Mouse (Mus musculus): ENCODE results near the gene Sac3d1.
A peak's percentile ranks its signal among the peaks of the same experiment; 100 is the strongest.
"Not testable (repeated sequence)": the region's sequence is repeated elsewhere in the genome, so short reads cannot be mapped to it uniquely, and the experiment has no call there.

The Sac3d1 gene

GRCm38 (mm10) chr19:6117986-6118676 is at the start of gene Sac3d1:
Gene Sac3d1 (minus strand): TSS chr19:6118650.
- peak; percentile 96 for DNase-seq

- DNase-seq = no peak
These were observed 48.3 kb upstream of the Sac3d1 start for GRCm38 (mm10) chr19:6166750-6167149.

DNA sequence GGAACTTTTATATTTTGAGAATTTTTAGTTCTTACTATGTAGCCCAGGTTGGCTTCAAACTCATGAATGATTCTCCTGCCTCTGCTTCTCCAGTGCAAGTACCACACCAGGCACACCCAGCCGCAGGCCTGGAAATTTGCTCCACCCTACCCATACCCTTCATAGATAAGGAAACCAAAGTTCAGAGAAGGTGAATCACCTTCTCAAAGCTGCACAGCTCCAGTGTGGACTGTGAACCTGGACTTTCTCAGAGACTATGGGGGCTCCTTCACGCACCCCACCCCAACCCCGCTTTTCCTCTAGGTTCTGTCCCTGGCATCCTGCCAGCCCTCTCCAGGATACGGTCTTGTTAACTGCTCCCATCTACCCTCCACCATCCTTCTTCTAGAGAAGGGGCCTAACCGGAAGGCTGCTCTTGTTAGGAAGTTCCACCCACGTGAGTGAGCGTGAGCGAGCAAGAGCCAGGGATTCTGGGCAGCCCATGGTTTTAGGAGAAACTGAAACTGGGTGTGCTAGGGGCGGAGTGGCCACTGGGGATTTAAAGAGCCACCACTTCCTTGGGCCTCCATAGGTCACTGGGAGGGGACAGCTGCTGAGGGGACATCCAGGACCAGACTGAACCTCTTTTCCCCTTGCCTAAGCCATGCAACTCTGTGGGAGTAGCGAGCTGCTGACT is 45.6 kb upstream of the Sac3d1 start:
- no peak for DNase-seq

GRCm38 (mm10) chr19:6157220-6157619 is 38.8 kb upstream of the Sac3d1 start:
- no peak for DNase-seq

- DNase-seq = no peak
These were observed 37.9 kb upstream of the Sac3d1 start for GRCm38 (mm10) chr19:6156372-6156771.

GRCm38 (mm10) chr19:6155174-6155573 is 36.7 kb upstream of the Sac3d1 start:
- no peak for DNase-seq

GRCm38 (mm10) chr19:6144842-6145241 is 26.4 kb upstream of the Sac3d1 start:
- DNase-seq = no peak

DNA sequence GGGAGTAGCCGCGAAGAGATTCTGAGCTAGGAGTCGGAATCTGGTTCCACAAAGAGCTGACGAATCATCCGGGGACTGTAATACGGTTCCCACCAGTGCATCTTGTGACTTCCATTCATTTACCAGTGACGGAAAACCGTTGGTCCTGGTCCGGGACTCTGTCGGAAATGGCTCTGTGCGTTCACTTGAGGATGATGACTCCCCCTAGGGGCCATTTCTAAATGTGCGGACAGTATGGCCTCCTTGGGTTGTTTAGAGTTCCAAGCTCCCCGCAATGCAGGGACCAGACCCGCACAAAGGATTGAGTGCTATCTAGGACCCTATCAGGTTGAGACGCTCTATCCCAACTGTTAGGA is 22.9 kb upstream of the Sac3d1 start, which contains the start of gene Arl2:
Gene Arl2 (minus strand): TSS at position 155 of the 356 bp plus-strand sequence.
- DNase-seq = peak; percentile 95

DNA sequence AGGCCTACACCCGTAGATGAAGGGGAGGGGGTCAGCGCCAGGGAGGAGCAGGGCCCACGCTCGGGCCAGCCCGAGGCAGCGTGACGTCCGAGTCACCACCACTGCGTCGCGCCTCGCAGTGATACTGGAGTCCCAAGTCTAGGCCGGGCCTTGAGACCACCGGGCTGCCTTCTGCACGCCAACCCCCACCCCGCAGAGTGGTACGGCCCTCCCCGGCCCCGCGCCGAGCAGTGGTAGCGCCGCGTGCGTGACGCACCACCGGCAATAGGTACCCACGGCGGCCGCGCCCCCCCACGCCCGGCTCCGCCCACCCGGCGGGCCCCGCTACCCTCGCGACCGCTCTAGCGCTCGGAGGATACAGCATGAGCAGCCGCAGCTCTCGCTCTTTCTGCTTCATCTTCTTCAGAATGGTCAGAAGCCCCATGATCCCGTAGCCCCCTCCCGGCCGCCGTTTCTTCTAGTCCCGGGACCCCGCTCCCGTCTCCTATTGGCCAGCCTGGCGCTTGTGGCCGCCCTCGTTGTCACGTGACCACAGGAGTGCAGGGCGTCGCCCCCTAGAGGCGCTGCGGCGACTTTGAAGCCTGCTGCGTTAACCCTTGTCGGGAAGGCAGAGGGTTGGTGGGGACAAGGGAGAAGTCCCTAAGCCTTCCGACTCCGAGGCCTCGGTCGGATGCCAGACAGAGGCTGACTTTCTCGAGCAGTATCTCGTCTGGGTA is 22.4 kb upstream of the Sac3d1 start, which contains the start of gene Batf2:
Gene Batf2 (plus strand): TSS at position 306 of the 716 bp plus-strand sequence.
- peak; percentile 98 for DNase-seq

GRCm38 (mm10) chr19:6140374-6140677 is 21.9 kb upstream of the Sac3d1 start:
- DNase-seq = no peak

DNA sequence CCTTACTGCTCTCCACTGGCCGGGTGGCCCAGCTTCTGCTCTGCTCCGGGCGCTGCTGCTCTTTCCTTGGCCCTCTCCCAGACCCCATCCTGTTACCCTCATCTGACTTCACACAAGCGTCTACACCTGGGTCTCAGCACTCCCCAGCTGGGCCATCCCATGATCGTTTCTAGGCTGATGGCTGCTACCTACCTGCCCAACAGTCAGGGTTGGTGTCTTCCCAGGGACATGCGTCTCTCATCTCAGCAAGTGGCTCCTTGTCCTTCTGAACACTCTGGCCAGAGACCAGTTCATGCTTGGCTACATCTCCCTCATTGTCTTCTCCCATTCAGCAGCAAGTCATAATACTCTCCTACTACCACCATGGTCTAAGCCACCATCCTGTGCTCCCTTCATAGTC is 21.3 kb upstream of the Sac3d1 start:
- no peak for DNase-seq

DNA sequence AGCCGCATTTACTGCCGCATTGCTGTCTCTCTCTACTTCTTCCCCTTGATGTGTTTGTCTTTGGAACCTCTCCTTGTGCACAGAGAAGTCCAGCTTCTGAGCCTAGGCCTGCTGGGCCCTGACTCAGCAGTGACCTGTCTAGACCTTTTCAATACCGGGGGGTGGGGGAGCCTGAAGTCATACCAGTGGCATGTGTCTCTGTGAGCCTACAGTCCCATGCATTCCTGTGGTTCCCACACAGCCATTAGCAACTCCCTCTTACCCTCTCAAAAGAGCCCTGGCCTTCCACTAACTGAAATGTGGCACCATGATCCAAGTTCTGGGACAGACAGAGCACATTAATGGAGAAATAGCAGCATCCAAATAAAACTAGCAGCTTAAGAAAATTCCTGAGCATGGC is 17.9 kb upstream of the Sac3d1 start:
- no peak for DNase-seq

- DNase-seq = not testable (repeated sequence)
These were observed 14.7 kb upstream of the Sac3d1 start for GRCm38 (mm10) chr19:6133197-6133596.

DNA sequence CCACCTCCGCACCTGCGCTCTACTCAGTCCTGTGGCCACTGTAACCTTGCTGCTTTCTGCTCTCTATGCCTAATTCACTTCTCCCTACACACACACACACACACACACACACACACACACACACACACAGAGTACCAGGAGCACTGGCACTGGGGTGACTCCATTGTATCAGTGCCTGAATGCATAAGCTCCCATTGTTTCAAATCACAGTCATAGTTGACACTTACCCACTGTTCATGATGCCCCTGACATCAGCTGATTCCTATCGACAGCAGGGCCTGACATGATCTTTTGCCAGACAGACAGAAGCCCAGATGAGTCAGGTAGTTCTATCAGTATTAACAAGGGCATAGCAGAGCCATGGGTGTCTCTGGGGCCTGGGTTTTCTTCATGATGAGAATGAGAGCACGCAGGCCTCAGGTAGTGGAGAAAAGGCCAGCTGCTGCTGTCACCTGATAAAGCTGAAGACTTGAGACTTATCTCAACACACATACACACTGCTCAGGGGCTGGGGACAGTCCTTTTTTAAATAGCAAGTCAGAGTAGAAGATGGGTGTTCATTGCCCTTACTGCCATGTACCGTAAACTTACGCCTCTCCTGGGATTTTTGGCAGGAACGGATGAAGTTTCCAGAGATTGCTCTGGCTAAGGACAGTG is 13.8 kb upstream of the Sac3d1 start:
- no peak for DNase-seq

DNA sequence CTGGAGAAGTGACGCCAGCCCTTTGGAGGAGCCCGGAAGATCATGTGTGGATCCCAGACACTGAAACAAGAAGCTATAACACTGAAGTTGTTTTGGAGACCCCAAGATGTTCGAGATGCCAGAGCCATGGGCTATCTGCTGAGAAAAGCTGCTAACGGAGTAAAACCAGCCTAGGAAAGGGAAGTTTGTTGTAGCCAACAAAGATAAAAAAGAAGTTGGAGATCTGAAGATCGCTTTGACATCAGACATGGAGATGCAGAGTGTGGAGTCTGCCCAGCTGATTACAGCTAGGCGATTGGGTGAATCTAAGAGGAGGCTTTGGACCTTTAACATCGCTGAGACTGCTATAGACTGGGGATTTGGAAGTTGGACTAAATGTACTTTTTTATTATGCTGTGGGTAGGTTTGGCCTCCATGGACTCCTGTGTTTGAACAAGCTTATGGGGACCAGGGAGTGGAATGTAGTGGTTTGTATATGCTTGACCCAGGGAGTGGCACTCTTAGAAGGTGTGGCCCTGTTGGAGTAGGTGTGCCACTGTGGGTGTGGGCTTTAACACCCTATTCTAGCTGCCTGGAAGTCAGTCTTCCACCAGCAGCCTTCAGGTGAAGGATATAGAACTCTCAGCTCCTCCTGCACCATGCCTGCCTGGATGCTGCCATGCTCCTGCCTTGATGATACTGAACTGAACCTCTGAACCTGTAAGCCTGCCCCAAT is 12.1 kb upstream of the Sac3d1 start:
- DNase-seq = not testable (repeated sequence)

GRCm38 (mm10) chr19:6127760-6128341 is 9.4 kb upstream of the Sac3d1 start, which contains the start of gene Snx15:
Gene Snx15 (minus strand): TSS chr19:6128304.
- peak; percentile 97 for DNase-seq

DNA sequence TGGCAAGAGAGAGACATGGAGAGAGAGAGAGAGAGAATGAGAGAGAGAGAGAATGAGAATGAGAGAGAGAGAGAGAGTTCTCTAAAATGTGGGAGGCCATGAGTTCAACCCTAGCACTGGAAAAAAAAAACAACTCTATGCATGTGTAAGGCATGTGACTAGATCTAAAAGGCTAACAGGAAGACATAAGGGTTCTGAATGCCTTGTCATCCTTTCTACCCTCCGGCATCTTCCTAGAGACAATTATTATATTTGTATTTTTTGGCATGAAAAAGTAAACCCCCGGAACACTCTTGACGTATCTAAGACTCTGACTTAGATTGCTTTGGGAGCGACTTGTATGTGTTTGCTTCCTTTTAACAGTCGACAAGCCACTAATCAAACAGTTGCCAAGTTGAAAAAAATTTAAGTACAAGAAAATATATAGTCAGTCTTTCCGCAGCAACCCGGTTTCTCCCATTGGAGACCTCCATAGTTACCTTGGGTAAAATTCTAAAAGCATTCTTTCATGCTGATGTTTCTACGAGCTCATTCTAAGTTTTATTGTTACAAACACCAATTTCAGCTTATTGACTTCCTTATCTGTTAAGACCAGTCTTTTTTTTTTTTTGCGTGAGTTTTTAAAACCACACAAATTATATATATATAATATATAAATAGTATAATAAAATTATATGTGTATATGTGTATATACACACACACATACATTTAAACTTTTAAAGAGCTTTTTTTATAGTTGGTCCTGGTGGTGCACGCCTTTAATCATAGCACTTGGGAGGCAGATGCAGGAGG is 8.5 kb upstream of the Sac3d1 start:
- DNase-seq = no peak

DNA sequence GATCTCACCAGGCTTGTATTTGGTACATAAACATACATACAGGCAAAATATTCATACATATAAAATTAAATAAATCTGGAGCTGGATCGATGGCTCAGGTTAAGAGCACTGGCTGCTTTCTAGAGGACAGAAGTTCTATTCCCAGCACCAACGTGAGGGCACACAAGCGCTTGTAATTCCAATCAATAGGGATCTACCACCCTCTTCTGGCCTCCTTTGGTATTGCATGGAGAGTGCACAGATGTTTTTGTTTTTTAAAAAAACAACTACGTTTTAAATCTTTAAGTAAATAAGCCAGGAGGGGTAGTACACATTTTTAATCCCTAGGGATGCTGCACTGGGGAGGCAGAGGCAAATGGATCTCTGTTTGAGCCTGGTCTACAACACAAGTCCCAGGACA is 7.8 kb upstream of the Sac3d1 start:
- peak; percentile 73 for DNase-seq

- DNase-seq = no peak
These were observed 6.4 kb upstream of the Sac3d1 start for GRCm38 (mm10) chr19:6124898-6125297.

- DNase-seq = peak; percentile 61
These were observed 4.9 kb upstream of the Sac3d1 start for GRCm38 (mm10) chr19:6123330-6123729.

DNA sequence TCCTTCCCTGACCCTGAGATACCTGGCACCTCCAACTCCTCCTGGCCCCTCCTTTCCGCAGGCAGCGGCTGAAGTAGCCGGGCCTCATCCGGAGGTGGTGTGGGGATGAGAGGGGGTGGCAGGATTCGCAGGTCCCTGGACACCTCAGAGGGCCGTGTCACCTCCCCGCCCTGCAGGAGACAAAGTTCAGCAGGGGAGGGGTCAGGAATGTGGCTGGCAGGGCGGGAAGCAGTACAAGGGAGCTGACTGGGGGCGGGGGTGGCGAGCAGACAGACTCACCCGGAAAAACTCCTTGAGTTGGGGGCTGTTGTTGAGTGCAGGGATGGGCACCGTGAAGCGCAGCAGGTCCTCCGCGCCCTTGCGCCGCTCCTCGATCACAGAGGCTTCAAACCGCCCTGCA is 3.3 kb upstream of the Sac3d1 start:
- DNase-seq = no peak
